Mouse (Mus musculus) ES-E14 (cell line): ENCODE results near the gene Hmox2. TPM values are rescaled to one million over a fixed set of nuclear protein-coding genes. Genes with fewer than 3 reads are reported as not detected.
"Not testable (repeated sequence)": the region's sequence is repeated elsewhere in the genome, so short reads cannot be mapped to it uniquely, and the experiment has no call there.

Source experiments
- DNase-seq: peaks from one replicate; pipeline ENCODE4 v3.0.0-alpha.2; 2013; ENCODE audit warnings: low read depth, low spot score
- H3K27ac ChIP-seq: 2 replicates; pipeline ENCODE4 v1.5.1; 2012; ENCODE audit warnings: low read depth, mild to moderate bottlenecking, low read length, moderate library complexity, mixed read lengths; ENCODE audit not compliant: poor library complexity, insufficient read depth, severe bottlenecking
- H3K36me3 ChIP-seq: 2 replicates; pipeline ENCODE4 v1.6.1; 2012; ENCODE audit warnings: mild to moderate bottlenecking, low read length, moderate library complexity, mixed read lengths; ENCODE audit not compliant: control insufficient read depth, poor library complexity, insufficient read depth, severe bottlenecking
- H3K4me1 ChIP-seq, 2 experiments: fragments of 150-350 bp in 1 of 2; sonication (generic) in 1 of 2; 2 replicates each; pipeline ENCODE4 v1.6.1; 2012; ENCODE audit warnings: low read length in 2 of 2, mild to moderate bottlenecking in 1 of 2, mixed read lengths in 1 of 2; ENCODE audit not compliant: control insufficient read depth in 2 of 2, insufficient read depth in 2 of 2, poor library complexity in 1 of 2
- H3K4me3 ChIP-seq, 2 experiments: fragments of 150-350 bp in 1 of 2; sonication (generic) in 1 of 2; 2 replicates each; pipeline ENCODE4 v1.5.1; 2012; ENCODE audit warnings: low read length in 2 of 2, low read depth in 1 of 2, mild to moderate bottlenecking in 1 of 2, mixed read lengths in 1 of 2; ENCODE audit not compliant: insufficient read depth in 1 of 2, poor library complexity in 1 of 2, severe bottlenecking in 1 of 2
- H3K9ac ChIP-seq: 2 replicates; pipeline ENCODE4 v1.6.1; 2012; ENCODE audit warnings: low read depth, mild to moderate bottlenecking, low read length, mixed read lengths; ENCODE audit not compliant: poor library complexity, insufficient read depth, severe bottlenecking
- H3K9me3 ChIP-seq: fragments of 150-350 bp; sonication (generic); 2 replicates; pipeline ENCODE4 v1.6.1; 2012; ENCODE audit warnings: low read depth, mild to moderate bottlenecking, low read length; ENCODE audit not compliant: control insufficient read depth, insufficient read depth
- CHD2 ChIP-seq: IDR thresholded peaks from 2 replicates; pipeline ENCODE4 v1.6.1; 2014; ENCODE audit warnings: mild to moderate bottlenecking, low read depth, low read length, inconsistent platforms
- HCFC1 ChIP-seq: IDR thresholded peaks from 2 replicates; pipeline ENCODE4 v1.6.1; 2012; ENCODE audit warnings: low read length, inconsistent platforms, borderline replicate concordance; ENCODE audit not compliant: insufficient read depth
- MAFK ChIP-seq: IDR thresholded peaks from 2 replicates; pipeline ENCODE4 v1.6.1; 2014; ENCODE audit warnings: mild to moderate bottlenecking, low read depth, low read length, inconsistent platforms; ENCODE audit not compliant: insufficient read depth
- ZC3H11A ChIP-seq: IDR thresholded peaks from 2 replicates; pipeline ENCODE4 v1.6.1; 2012; ENCODE audit warnings: low read depth, mild to moderate bottlenecking, inconsistent platforms, low read length, borderline replicate concordance
- ZNF384 ChIP-seq: IDR thresholded peaks from 2 replicates; pipeline ENCODE4 v1.6.1; 2012; ENCODE audit warnings: low read depth, low read length, inconsistent platforms
- in situ Hi-C, 2 experiments: fragments of 600-800 bp; cut with MboI; formaldehyde crosslinking; loops; one replicate each; pipeline ENCODE4 v1.15.1; 2025; ENCODE audit warnings: low sequenced_read_pairs in 2 of 2, inconsistent platforms in 1 of 2; ENCODE audit not compliant: unreplicated experiment in 2 of 2
- total RNA-seq: library from RNA; depleted of rRNA; stranded (reverse); fragments of 300-350 nt; gene quantifications from 2 replicates; pipeline ENCODE4 v1.2.3, GENCODE M21; 2012

Gene Hmox2
- total RNA-seq, 1 experiment = 36.1 TPM

GRCm38 (mm10) chr16:4754045-4754444 is 27.9 kb downstream of the Hmox2 start:
- peaks cover 5% of the 10 kb centered on the region for H3K9me3 ChIP-seq
- H3K4me1 ChIP-seq = peaks cover 0 to 2% of the 10 kb centered on the region in 2 experiments; a peak in 1 of 4 replicates
- no peak overlapping the region for H3K9ac ChIP-seq
- TF ChIP-seq ZC3H11A (no peak), MAFK (no peak), CHD2 (no peak), HCFC1 (no peak), ZNF384 (no peak)
- DNase-seq = no peak
- H3K4me3 ChIP-seq = no peak overlapping the region
- in situ Hi-C loops = no loop called here
- H3K36me3 ChIP-seq = no peaks in the 10 kb centered on the region
- no peak overlapping the region for H3K27ac ChIP-seq

- DNase-seq, H3K36me3 ChIP-seq, H3K4me1 ChIP-seq, H3K27ac ChIP-seq, H3K9me3 ChIP-seq, in situ Hi-C loops: not testable (repeated sequence)
- H3K9ac ChIP-seq = peak overlapping the region; percentile 79
- peak overlapping the region; percentile 49 to 69 for H3K4me3 ChIP-seq
These were observed 30.6 kb downstream of the Hmox2 start for GRCm38 (mm10) chr16:4756660-4757335.

- TF ChIP-seq MAFK (no peak), HCFC1 (no peak), CHD2 (no peak), ZC3H11A (no peak), ZNF384 (no peak)
- DNase-seq = no peak
- in situ Hi-C loops = no loop called here
- no peak overlapping the region for H3K27ac ChIP-seq
- H3K36me3 ChIP-seq = peaks cover 19% of the 10 kb centered on the region
- no peak overlapping the region for H3K9ac ChIP-seq
- no peak overlapping the region for H3K4me3 ChIP-seq
- no peaks in the 10 kb centered on the region for H3K9me3 ChIP-seq
- peaks cover 0 to 2% of the 10 kb centered on the region in 2 experiments; a peak in 1 of 4 replicates for H3K4me1 ChIP-seq
These were observed 36.3 kb downstream of the Hmox2 start for GRCm38 (mm10) chr16:4762437-4762836.

GRCm38 (mm10) chr16:4763276-4763675 is 37.1 kb downstream of the Hmox2 start:
- H3K36me3 ChIP-seq = peaks cover 26% of the 10 kb centered on the region
- TF ChIP-seq ZC3H11A (0 out of 2 replicates have a peak, but pooled peaks have one; percentile 25), MAFK (no peak)
- no peaks in the 10 kb centered on the region for H3K4me1 ChIP-seq
- in situ Hi-C loops = no loop called here
- H3K9ac ChIP-seq = no peak overlapping the region
- no peak overlapping the region for H3K27ac ChIP-seq
- no peak overlapping the region for H3K4me3 ChIP-seq
- DNase-seq = peak; percentile 29
- no peaks in the 10 kb centered on the region for H3K9me3 ChIP-seq

- peaks cover 44% of the 10 kb centered on the region for H3K36me3 ChIP-seq
- H3K4me3 ChIP-seq = no peak overlapping the region
- DNase-seq = no peak
- no peaks in the 10 kb centered on the region for H3K9me3 ChIP-seq
- in situ Hi-C loops = no loop called here
- H3K9ac ChIP-seq = no peak overlapping the region
- no peaks in the 10 kb centered on the region for H3K4me1 ChIP-seq
- no peak overlapping the region; the same call in 1 of the 2 replicates for H3K27ac ChIP-seq
- TF ChIP-seq MAFK (no peak), ZC3H11A (no peak), CHD2 (no peak), ZNF384 (no peak), HCFC1 (no peak)
These were observed 39.7 kb downstream of the Hmox2 start for GRCm38 (mm10) chr16:4765852-4766251.
